Mouse (Mus musculus) 3134 (cell line): Measurements from ENCODE around the gene Vwa5b2.

ENCODE experiments used
- DNase-seq: peaks from one replicate; pipeline ENCODE4 v3.0.0-alpha.2; 2011; ENCODE audit warnings: low spot score; ENCODE audit not compliant: insufficient read length; ENCODE audit errors: extremely low read depth

The Vwa5b2 gene

GRCm38 (mm10) chr16:20610501-20611356 is 21.5 kb downstream of the Vwa5b2 start:
- peak; percentile 83 for DNase-seq

- peak; percentile 94 for DNase-seq
Measured at GRCm38 (mm10) chr16:20611357-20612227, 22.3 kb downstream of the Vwa5b2 start, which contains the start of the genes Eef1akmt4, Gm49333 and Alg3. TSS of gene Eef1akmt4 (plus strand) at chr16:20611593. TSS of gene Gm49333 (plus strand) at chr16:20611610. TSS of gene Alg3 (minus strand) at chr16:20611735.

- DNase-seq: peak; percentile 39
Measured at GRCm38 (mm10) chr16:20619541-20620398, 30.5 kb downstream of the Vwa5b2 start.

GRCm38 (mm10) chr16:20620399-20620735 is 31.1 kb downstream of the Vwa5b2 start:
- no peak for DNase-seq

- DNase-seq: peak; percentile 68
Measured at GRCm38 (mm10) chr16:20620751-20621190, 31.5 kb downstream of the Vwa5b2 start.

GRCm38 (mm10) chr16:20621191-20621990 is 32.1 kb downstream of the Vwa5b2 start, which contains the start of gene Camk2n2:
TSS of gene Camk2n2 (minus strand) at chr16:20621287.
- peak; percentile 83 for DNase-seq

GRCm38 (mm10) chr16:20621991-20622685 is 32.9 kb downstream of the Vwa5b2 start:
- DNase-seq: peak; percentile 92

GRCm38 (mm10) chr16:20623211-20623610 is 33.9 kb downstream of the Vwa5b2 start:
- no peak for DNase-seq

GRCm38 (mm10) chr16:20628871-20629391 is 39.7 kb downstream of the Vwa5b2 start:
- DNase-seq: no peak

GRCm38 (mm10) chr16:20629731-20630634 is 40.7 kb downstream of the Vwa5b2 start, which contains the start of gene Ece2:
TSS of gene Ece2 (plus strand) at chr16:20629828.
- no peak for DNase-seq

GRCm38 (mm10) chr16:20637410-20637809 is 48.1 kb downstream of the Vwa5b2 start:
- DNase-seq: no peak

- no peak for DNase-seq
Measured at GRCm38 (mm10) chr16:20638367-20638766, 49.1 kb downstream of the Vwa5b2 start.

- peak; percentile 51 for DNase-seq
Measured at GRCm38 (mm10) chr16:20642161-20642560, 52.9 kb downstream of the Vwa5b2 start.

- DNase-seq: no peak
Measured at GRCm38 (mm10) chr16:20643911-20644310, 54.6 kb downstream of the Vwa5b2 start.

GRCm38 (mm10) chr16:20651076-20651946 is 62.0 kb downstream of the Vwa5b2 start, which contains the start of gene Psmd2:
TSS of gene Psmd2 (plus strand) at chr16:20651652.
- peak; percentile 95 for DNase-seq

- DNase-seq: no peak
Measured at GRCm38 (mm10) chr16:20651947-20652310, 62.7 kb downstream of the Vwa5b2 start.

GRCm38 (mm10) chr16:20653315-20653714 is 64.0 kb downstream of the Vwa5b2 start:
- no peak for DNase-seq
